Mouse (Mus musculus): ENCODE measurements around the gene Gm11037. TPM values are rescaled to one million over a fixed set of nuclear protein-coding genes. Genes with fewer than 3 reads are reported as not detected.

Gene Gm11037
- polyA plus RNA-seq, 1 experiment = not detected

GRCm38 (mm10) chr2:131175945-131176309 is 42.6 kb downstream of the Gm11037 start:
- TF ChIP-seq GATA1 (IDR thresholded peaks at IDR 0.05; ENCODE audit: borderline replicate concordance, low read length) = no peak
- no peak for TF ChIP-seq FLI1 (IDR thresholded peaks at IDR 0.05; ENCODE audit: low read length)
- peaks cover 21% of the 10 kb centered on the region for H3K27me3 ChIP-seq (replicated peaks)
- H3K36me3 ChIP-seq (replicated peaks; ENCODE audit: low read length) = peaks cover 34% of the 10 kb centered on the region
- H3K4me3 ChIP-seq (replicated peaks) = no peak overlapping the region
- H3K4me1 ChIP-seq = peaks cover 90% of the 10 kb centered on the region
- H3K9me3 ChIP-seq = no peaks in the 10 kb centered on the region

GRCm38 (mm10) chr2:131176491-131176890 is 43.2 kb downstream of the Gm11037 start:
- Histone ChIP-seq H3K36me3 (replicated peaks; ENCODE audit: low read length) (peaks cover 34% of the 10 kb centered on the region), H3K4me3 (replicated peaks) (no peak overlapping the region), H3K27me3 (replicated peaks) (peaks cover 15% of the 10 kb centered on the region), H3K4me1 (peaks cover 84% of the 10 kb centered on the region), H3K9me3 (no peaks in the 10 kb centered on the region)
- TF ChIP-seq FLI1 (IDR thresholded peaks at IDR 0.05; ENCODE audit: low read length) = no peak
- no peak for TF ChIP-seq GATA1 (IDR thresholded peaks at IDR 0.05; ENCODE audit: borderline replicate concordance, low read length)

GRCm38 (mm10) chr2:131177932-131178331 is 44.6 kb downstream of the Gm11037 start:
- Histone ChIP-seq H3K4me1 (peaks cover 72% of the 10 kb centered on the region), H3K9me3 (no peaks in the 10 kb centered on the region), H3K27me3 (replicated peaks) (peaks cover 3% of the 10 kb centered on the region), H3K36me3 (replicated peaks; ENCODE audit: low read length) (peaks cover 34% of the 10 kb centered on the region), H3K4me3 (replicated peaks) (peak overlapping the region; percentile 97)
- TF ChIP-seq FLI1 (IDR thresholded peaks at IDR 0.05; ENCODE audit: low read length) (no peak), GATA1 (IDR thresholded peaks at IDR 0.05; ENCODE audit: borderline replicate concordance, low read length) (no peak)

GRCm38 (mm10) chr2:131178828-131179245 is 45.5 kb downstream of the Gm11037 start:
- no peaks in the 10 kb centered on the region for H3K27me3 ChIP-seq (replicated peaks)
- peaks cover 65% of the 10 kb centered on the region for H3K4me1 ChIP-seq
- H3K36me3 ChIP-seq (replicated peaks; ENCODE audit: low read length) = peaks cover 34% of the 10 kb centered on the region

GRCm38 (mm10) chr2:131179246-131179886 is 46.1 kb downstream of the Gm11037 start:
- peak overlapping the region; percentile 97 for H3K4me3 ChIP-seq (replicated peaks)
- peaks cover 34% of the 10 kb centered on the region for H3K36me3 ChIP-seq (replicated peaks; ENCODE audit: low read length)
- TF ChIP-seq GATA1 (IDR thresholded peaks at IDR 0.05; ENCODE audit: borderline replicate concordance, low read length) (no peak), FLI1 (IDR thresholded peaks at IDR 0.05; ENCODE audit: low read length) (no peak)
- no peaks in the 10 kb centered on the region for H3K27me3 ChIP-seq (replicated peaks)
- H3K4me1 ChIP-seq = peaks cover 60% of the 10 kb centered on the region
- H3K9me3 ChIP-seq = no peaks in the 10 kb centered on the region

More at GRCm38 (mm10) chr2:131178828-131179245, 45.5 kb downstream of the Gm11037 start:
- TF ChIP-seq FLI1 (IDR thresholded peaks at IDR 0.05; ENCODE audit: low read length) (no peak), GATA1 (IDR thresholded peaks at IDR 0.05; ENCODE audit: borderline replicate concordance, low read length) (no peak)
- Histone ChIP-seq H3K9me3 (no peaks in the 10 kb centered on the region), H3K4me3 (replicated peaks) (peak overlapping the region; percentile 97)

GRCm38 (mm10) chr2:131179990-131180587 is 46.8 kb downstream of the Gm11037 start, which contains the start of gene Cenpb:
Cenpb (minus strand) TSS chr2:131180067.
- TF ChIP-seq FLI1 (IDR thresholded peaks at IDR 0.05; ENCODE audit: low read length) (no peak), GATA1 (IDR thresholded peaks at IDR 0.05; ENCODE audit: borderline replicate concordance, low read length) (no peak)

More at GRCm38 (mm10) chr2:131179990-131180587, 46.8 kb downstream of the Gm11037 start, which contains the start of gene Cenpb:
- H3K36me3 ChIP-seq (replicated peaks; ENCODE audit: low read length) = peaks cover 34% of the 10 kb centered on the region
- H3K27me3 ChIP-seq (replicated peaks) = no peaks in the 10 kb centered on the region
- H3K4me3 ChIP-seq (replicated peaks) = peak within 1 kb of the TSS; percentile 97
- H3K4me1 ChIP-seq = peaks cover 53% of the 10 kb centered on the region
- H3K9me3 ChIP-seq = no peaks in the 10 kb centered on the region

Other genes starting within 250 kb of the Gm11037 start
- 0.98 and 1.4 TPM in 2 replicates for gene 4930402H24Rik, start 227.1 kb upstream of the Gm11037 start, polyA plus RNA-seq (2012; ENCODE audit: insufficient read depth, low replicate concordance)
- 0.73 and 1.2 TPM in 2 replicates for gene Atrn, start 227.0 kb upstream of the Gm11037 start, polyA plus RNA-seq (2012; ENCODE audit: insufficient read depth, low replicate concordance)
- gene Gfra4, start 90.4 kb upstream of the Gm11037 start, polyA plus RNA-seq (2012; ENCODE audit: insufficient read depth, low replicate concordance) = 1.3 TPM in 1 of 2 replicates, not detected in the other
- 1.9 and 6.0 TPM in 2 replicates for gene Adam33, start 69.7 kb upstream of the Gm11037 start, polyA plus RNA-seq (2012; ENCODE audit: insufficient read depth, low replicate concordance)
- 7.1 and 11.8 TPM in 2 replicates for gene Siglec1, start 46.7 kb upstream of the Gm11037 start, polyA plus RNA-seq (2012; ENCODE audit: insufficient read depth, low replicate concordance)
- gene Hspa12b, start 6.2 kb upstream of the Gm11037 start, polyA plus RNA-seq (2012; ENCODE audit: insufficient read depth, low replicate concordance) = 0.36 TPM in 1 of 2 replicates, not detected in the other
- gene 1700037H04Rik, start 26.6 kb downstream of the Gm11037 start, polyA plus RNA-seq (2012; ENCODE audit: insufficient read depth, low replicate concordance) = 322 and 610 TPM in 2 replicates
- 147 and 259 TPM in 2 replicates for gene Cenpb, start 46.6 kb downstream of the Gm11037 start, polyA plus RNA-seq (2012; ENCODE audit: insufficient read depth, low replicate concordance)
- gene Cdc25b, start 53.5 kb downstream of the Gm11037 start, polyA plus RNA-seq (2012; ENCODE audit: insufficient read depth, low replicate concordance) = 10.8 and 13.1 TPM in 2 replicates
- 1.5 and 1.7 TPM in 2 replicates for gene Spef1, start 53.8 kb downstream of the Gm11037 start, polyA plus RNA-seq (2012; ENCODE audit: insufficient read depth, low replicate concordance)
- 7.7 and 14.6 TPM in 2 replicates for gene Ap5s1, start 73.6 kb downstream of the Gm11037 start, polyA plus RNA-seq (2012; ENCODE audit: insufficient read depth, low replicate concordance)
- 12.8 and 15.6 TPM in 2 replicates for gene Mavs, start 100.6 kb downstream of the Gm11037 start, polyA plus RNA-seq (2012; ENCODE audit: insufficient read depth, low replicate concordance)
- gene Pank2, start 129.0 kb downstream of the Gm11037 start, polyA plus RNA-seq (2012; ENCODE audit: insufficient read depth, low replicate concordance) = 8.5 and 15.6 TPM in 2 replicates
- 0.15 and 7.5 TPM in 2 replicates for gene Rnf24, start 219.4 kb downstream of the Gm11037 start, polyA plus RNA-seq (2012; ENCODE audit: insufficient read depth, low replicate concordance)

All from megakaryocyte, embryonic 14.5 days (primary cell).